Mouse (Mus musculus) heart, embryonic 15.5 days (tissue): ENCODE data around the gene Olfr1042. TPM values are rescaled to one million over a fixed set of nuclear protein-coding genes. Genes with fewer than 3 reads are reported as not detected.

Source experiments
- polyA plus RNA-seq: library from polyadenylated mRNA; unstranded; fragments of >200 nt; fragmentation: Nextera tagmentation; extraction: Ambion mirVana; gene quantifications from 2 replicates; pipeline ENCODE4 v1.2.1, GENCODE M21; 2015

The Olfr1042 gene
- polyA plus RNA-seq, 1 experiment from 2014 or later = not detected

Other genes starting within 250 kb of the Olfr1042 start
- gene Olfr1025-ps1, start 246.6 kb downstream of the Olfr1042 start, polyA plus RNA-seq = not detected in 2 replicates
- not detected in 2 replicates for gene Olfr1026, start 240.3 kb downstream of the Olfr1042 start, polyA plus RNA-seq
- gene Olfr1028, start 211.4 kb downstream of the Olfr1042 start, polyA plus RNA-seq = not detected in 2 replicates
- not detected in 2 replicates for gene Olfr1029, start 187.9 kb downstream of the Olfr1042 start, polyA plus RNA-seq
- not detected in 2 replicates for gene Olfr1030, start 182.6 kb downstream of the Olfr1042 start, polyA plus RNA-seq
- gene Olfr1031, start 171.5 kb downstream of the Olfr1042 start, polyA plus RNA-seq = not detected in 2 replicates
- gene Olfr1032, start 156.3 kb downstream of the Olfr1042 start, polyA plus RNA-seq = not detected in 2 replicates
- 7.7 and 9.0 TPM in 2 replicates for gene Olfr1033, start 141.2 kb downstream of the Olfr1042 start, polyA plus RNA-seq
- gene Olfr1034, start 116.0 kb downstream of the Olfr1042 start, polyA plus RNA-seq = 0.04 and 0.11 TPM in 2 replicates
- not detected in 2 replicates for gene Olfr1036, start 87.8 kb downstream of the Olfr1042 start, polyA plus RNA-seq
- gene Olfr1037, start 74.5 kb downstream of the Olfr1042 start, polyA plus RNA-seq = not detected in 2 replicates
- gene Olfr1039, start 25.9 kb downstream of the Olfr1042 start, polyA plus RNA-seq = not detected in 2 replicates
- not detected in 2 replicates for gene Olfr1040, start 15.1 kb downstream of the Olfr1042 start, polyA plus RNA-seq
- gene Olfr1043, start 5.7 kb upstream of the Olfr1042 start, polyA plus RNA-seq = not detected in 2 replicates
- not detected in 2 replicates for gene Olfr1044, start 16.0 kb upstream of the Olfr1042 start, polyA plus RNA-seq
- not detected in 2 replicates for gene Olfr52, start 23.8 kb upstream of the Olfr1042 start, polyA plus RNA-seq
- not detected in 2 replicates for gene Olfr1045, start 41.2 kb upstream of the Olfr1042 start, polyA plus RNA-seq
- gene Olfr1046, start 57.5 kb upstream of the Olfr1042 start, polyA plus RNA-seq = not detected in 2 replicates
- not detected in 2 replicates for gene Olfr1047, start 69.6 kb upstream of the Olfr1042 start, polyA plus RNA-seq
- not detected in 2 replicates for gene Olfr1048, start 78.5 kb upstream of the Olfr1042 start, polyA plus RNA-seq
- not detected in 2 replicates for gene Olfr1049, start 96.5 kb upstream of the Olfr1042 start, polyA plus RNA-seq
- gene Olfr1051, start 117.2 kb upstream of the Olfr1042 start, polyA plus RNA-seq = not detected in 2 replicates
- not detected in 2 replicates for gene Olfr1052, start 130.6 kb upstream of the Olfr1042 start, polyA plus RNA-seq
- gene Olfr1053, start 153.4 kb upstream of the Olfr1042 start, polyA plus RNA-seq = not detected in 2 replicates
- not detected in 2 replicates for gene Olfr1054, start 173.6 kb upstream of the Olfr1042 start, polyA plus RNA-seq
- not detected in 2 replicates for gene Olfr1055, start 188.4 kb upstream of the Olfr1042 start, polyA plus RNA-seq
- not detected in 2 replicates for gene Olfr1056, start 200.6 kb upstream of the Olfr1042 start, polyA plus RNA-seq
- gene Olfr1057, start 216.6 kb upstream of the Olfr1042 start, polyA plus RNA-seq = not detected in 2 replicates
- not detected in 2 replicates for gene Olfr1058, start 226.7 kb upstream of the Olfr1042 start, polyA plus RNA-seq